Mouse (Mus musculus) limb, embryonic 13.5 days (tissue): ENCODE data around the gene Ric8a. TPM values are rescaled to one million over a fixed set of nuclear protein-coding genes. Genes with fewer than 3 reads are reported as not detected.

Source experiments
- ATAC-seq: fragments of 200-750 bp; cut with Nextera tagmentation; 2 replicates; pipeline ENCODE4 v1.8.0; 2017; ENCODE audit warnings: low read depth, moderate number of reproducible peaks, moderate TSS enrichment; ENCODE audit not compliant: low FRiP score
- H3K27ac ChIP-seq: fragments of 300-500 bp; sonication (generic); 2 replicates; pipeline ENCODE4 v1.5.1; 2015; ENCODE audit warnings: inconsistent platforms, mild to moderate bottlenecking, moderate library complexity
- H3K27me3 ChIP-seq: fragments of 300-500 bp; sonication (generic); 2 replicates; pipeline ENCODE4 v1.6.1; 2015; ENCODE audit warnings: mild to moderate bottlenecking, inconsistent platforms
- H3K36me3 ChIP-seq: fragments of 300-500 bp; sonication (generic); 2 replicates; pipeline ENCODE4 v1.6.1; 2015; ENCODE audit warnings: inconsistent platforms, mild to moderate bottlenecking, moderate library complexity
- H3K4me1 ChIP-seq: fragments of 300-500 bp; sonication (generic); 2 replicates; pipeline ENCODE4 v1.6.1; 2015; ENCODE audit warnings: inconsistent platforms
- H3K4me2 ChIP-seq: fragments of 300-500 bp; sonication (generic); replicated peaks from 2 replicates; pipeline ENCODE4 v1.6.1; 2015; ENCODE audit warnings: inconsistent platforms, mild to moderate bottlenecking, moderate library complexity
- H3K4me3 ChIP-seq: fragments of 300-500 bp; sonication (generic); 2 replicates; pipeline ENCODE4 v1.5.1; 2015; ENCODE audit warnings: moderate library complexity, mild to moderate bottlenecking, inconsistent platforms
- H3K9ac ChIP-seq: fragments of 300-500 bp; sonication (generic); 2 replicates; pipeline ENCODE4 v1.6.1; 2015; ENCODE audit warnings: mild to moderate bottlenecking, inconsistent platforms
- H3K9me3 ChIP-seq: fragments of 300-500 bp; sonication (generic); 2 replicates; pipeline ENCODE4 v1.6.1; 2016; ENCODE audit warnings: inconsistent platforms
- WGBS: fragments of 180-500 bp; shearing (Covaris S2); methylation state at CpG from one replicate; pipeline ENCODE4 v1.1.7; 2015; 5-methylcytosine and 5-hydroxymethylcytosine counted together
- polyA plus RNA-seq: library from polyadenylated mRNA; unstranded; fragments of >200 nt; fragmentation: Nextera tagmentation; extraction: Ambion mirVana; gene quantifications from 2 replicates; pipeline ENCODE4 v1.2.1, GENCODE M21; 2015

Gene Ric8a
- polyA plus RNA-seq, result 65.2 and 73.1 TPM in 2 replicates

DNA sequence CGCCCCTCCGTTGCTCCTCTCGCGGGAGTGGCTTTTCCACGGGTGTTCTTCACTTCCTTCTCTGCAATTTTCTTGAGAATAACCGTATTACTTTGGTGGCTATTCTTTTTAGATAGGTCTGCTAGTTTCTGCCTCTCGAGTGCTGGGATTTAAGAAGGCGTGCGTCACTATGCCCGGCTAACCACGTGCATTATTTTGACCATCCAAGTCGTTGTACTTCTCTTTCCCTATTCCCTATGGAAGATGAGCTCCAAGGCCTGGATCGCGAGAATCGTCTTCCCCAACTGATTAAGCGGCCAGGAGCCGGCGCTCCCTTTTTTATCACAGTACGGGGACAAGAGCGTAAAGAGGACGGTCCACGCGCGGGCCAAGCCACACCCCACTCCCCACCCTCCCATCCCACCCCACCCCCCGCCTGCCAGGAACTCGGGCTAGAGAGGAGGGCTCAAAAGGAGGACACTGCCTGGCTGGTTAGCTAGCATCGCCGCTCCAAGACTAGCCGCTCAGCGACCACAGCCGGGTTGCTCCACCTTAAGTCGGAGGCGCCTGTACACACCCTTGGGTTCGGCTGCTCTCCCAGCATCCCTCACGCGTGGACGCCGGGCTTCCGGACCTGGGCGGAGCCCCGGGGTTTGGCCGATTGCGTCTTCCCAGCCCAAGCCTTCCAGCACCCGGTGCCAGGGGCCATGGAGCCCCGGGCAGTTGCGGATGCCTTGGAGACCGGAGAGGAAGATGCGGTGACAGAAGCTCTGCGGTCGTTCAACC, at the start of gene Ric8a:
Gene Ric8a, plus strand, starts transcription at position 173 of the 765 bp plus-strand sequence.
- Histone ChIP-seq H3K27me3 (no peaks in the 10 kb centered on the region), H3K9me3 (no peaks in the 10 kb centered on the region), H3K9ac (peak within 1 kb of the TSS; percentile 87), H3K4me1 (peaks cover 28% of the 10 kb centered on the region), H3K4me3 (peak within 1 kb of the TSS; percentile 88), H3K4me2 (peak within 1 kb of the TSS; percentile 100), H3K36me3 (peaks cover 63% of the 10 kb centered on the region), H3K27ac (peak within 1 kb of the TSS; percentile 83)
- peak; percentile 80 for ATAC-seq
- WGBS, result under 1% methylated on average over 50 of the region's 50 CpGs

DNA sequence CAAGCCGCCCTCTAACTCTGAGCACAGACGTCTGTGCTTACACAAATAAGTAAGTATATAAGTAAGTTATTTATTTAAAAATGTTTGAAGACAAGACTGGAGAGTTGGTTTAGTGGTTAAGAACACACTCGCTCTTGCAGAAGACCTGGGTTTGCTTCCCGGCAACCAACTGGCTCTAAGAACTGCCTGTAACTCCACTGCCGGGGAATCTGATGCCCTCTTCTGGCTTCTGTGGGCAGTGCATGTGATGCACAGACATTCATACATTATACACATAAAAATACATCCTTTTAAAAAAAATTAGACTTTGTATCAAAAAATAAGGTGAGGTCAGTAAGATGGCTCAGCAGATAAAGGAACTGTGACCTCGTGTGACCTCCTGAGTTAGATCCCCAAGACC, 46.3 kb upstream of the Ric8a start:
- H3K27me3 ChIP-seq, result no peaks in the 10 kb centered on the region
- H3K4me2 ChIP-seq, result no peak overlapping the region
- H3K4me1 ChIP-seq, result no peaks in the 10 kb centered on the region
- no peak overlapping the region for H3K9ac ChIP-seq
- ATAC-seq, result no peak
- peaks cover 30% of the 10 kb centered on the region for H3K36me3 ChIP-seq
- no peak overlapping the region for H3K27ac ChIP-seq
- WGBS, result 95% methylated on average over 6 of the region's 6 CpGs
- no peaks in the 10 kb centered on the region for H3K9me3 ChIP-seq
- no peak overlapping the region for H3K4me3 ChIP-seq

- H3K9ac ChIP-seq, result no peak overlapping the region
- no peak for ATAC-seq
- no peaks in the 10 kb centered on the region for H3K4me1 ChIP-seq
- no peak overlapping the region for H3K4me2 ChIP-seq
- H3K27me3 ChIP-seq, result no peaks in the 10 kb centered on the region
- 91% methylated on average over 13 of the region's 13 CpGs for WGBS
- no peak overlapping the region for H3K27ac ChIP-seq
- no peaks in the 10 kb centered on the region for H3K9me3 ChIP-seq
- peaks cover 30% of the 10 kb centered on the region for H3K36me3 ChIP-seq
- no peak overlapping the region for H3K4me3 ChIP-seq
Observed at GRCm38 (mm10) chr7:140811714-140812113, 45.0 kb upstream of the Ric8a start.

- WGBS, result 93% methylated on average over 12 of the region's 12 CpGs
- Histone ChIP-seq H3K36me3 (peaks cover 30% of the 10 kb centered on the region), H3K27ac (no peak overlapping the region), H3K9me3 (no peaks in the 10 kb centered on the region), H3K4me2 (no peak overlapping the region), H3K4me3 (no peak overlapping the region), H3K27me3 (no peaks in the 10 kb centered on the region), H3K4me1 (no peaks in the 10 kb centered on the region), H3K9ac (no peak overlapping the region)
- no peak for ATAC-seq
Observed at GRCm38 (mm10) chr7:140812850-140813249, 43.9 kb upstream of the Ric8a start.

DNA sequence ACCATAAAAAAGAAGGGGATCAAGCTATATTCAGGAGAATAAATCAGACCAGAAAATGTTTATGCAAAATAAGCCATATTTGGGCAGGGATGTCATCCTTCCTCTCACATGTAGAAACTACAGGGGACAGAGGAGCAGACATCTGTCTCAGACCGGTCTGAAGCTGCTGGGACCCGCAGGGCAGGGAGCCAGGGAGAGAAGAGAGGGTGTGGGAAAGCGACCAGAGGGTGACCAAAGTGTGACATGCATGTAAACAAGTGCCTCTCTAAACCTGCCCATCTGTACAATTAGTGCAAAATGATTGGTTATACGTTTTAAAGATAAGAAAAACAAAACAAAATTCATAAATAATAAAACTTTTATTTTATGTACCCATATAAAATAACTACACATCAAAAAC, 36.6 kb upstream of the Ric8a start:
- Histone ChIP-seq H3K9ac (no peak overlapping the region), H3K27ac (no peak overlapping the region), H3K9me3 (no peaks in the 10 kb centered on the region), H3K36me3 (no peaks in the 10 kb centered on the region), H3K4me2 (no peak overlapping the region), H3K4me1 (peaks cover 3% of the 10 kb centered on the region; the same call in 1 of the 2 replicates), H3K27me3 (no peaks in the 10 kb centered on the region), H3K4me3 (no peak overlapping the region)
- no peak for ATAC-seq
- 69% methylated on average over 4 of the region's 4 CpGs for WGBS

- H3K27me3 ChIP-seq, result no peaks in the 10 kb centered on the region
- peaks cover 3% of the 10 kb centered on the region; the same call in 1 of the 2 replicates for H3K4me1 ChIP-seq
- H3K4me2 ChIP-seq, result peak overlapping the region; percentile 80
- no peak for ATAC-seq
- peak overlapping the region; percentile 57 for H3K4me3 ChIP-seq
- no peak overlapping the region for H3K9ac ChIP-seq
- H3K27ac ChIP-seq, result no peak overlapping the region
- no peaks in the 10 kb centered on the region for H3K36me3 ChIP-seq
- H3K9me3 ChIP-seq, result no peaks in the 10 kb centered on the region
- 49% methylated on average over 5 of the region's 5 CpGs for WGBS
Observed at GRCm38 (mm10) chr7:140821305-140821652, 35.5 kb upstream of the Ric8a start.

DNA sequence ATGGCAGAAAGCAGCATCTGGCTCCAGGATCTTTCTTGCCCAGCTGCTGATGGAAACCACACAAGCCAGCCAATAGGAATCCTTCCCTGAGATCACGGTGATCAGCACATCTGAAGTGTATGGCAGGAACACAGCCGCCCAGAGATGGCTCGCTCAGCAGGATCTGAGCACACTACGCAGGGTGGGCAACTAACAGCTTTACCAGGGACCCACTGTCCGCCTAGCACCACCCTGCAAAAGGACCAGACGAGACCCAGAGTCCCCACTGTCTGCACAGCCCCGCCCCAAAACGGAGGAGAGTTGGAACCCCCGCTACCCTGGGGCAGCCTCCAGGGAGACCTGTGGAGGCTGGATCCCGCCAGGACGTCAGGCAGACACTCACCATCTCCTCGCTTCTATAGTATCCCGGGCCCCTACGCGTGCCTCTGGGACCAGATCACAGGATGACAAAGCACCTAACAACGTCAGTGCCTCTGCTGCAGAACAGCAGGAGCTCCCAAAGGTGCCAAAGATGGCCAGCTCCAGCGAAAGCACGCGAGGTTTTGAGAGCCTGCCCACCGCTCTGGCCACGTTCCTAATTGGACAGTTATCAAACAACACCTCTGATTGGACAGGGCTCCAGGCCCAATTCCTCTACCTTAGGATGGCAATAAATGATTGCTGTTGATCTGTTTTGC, 35.0 kb upstream of the Ric8a start, which contains the start of gene Zfp941:
Gene Zfp941, minus strand, starts transcription at position 526 of the 677 bp plus-strand sequence.
- H3K27me3 ChIP-seq, result no peaks in the 10 kb centered on the region
- peak within 1 kb of the TSS; percentile 57 for H3K4me3 ChIP-seq
- no peaks in the 10 kb centered on the region for H3K36me3 ChIP-seq
- peak within 1 kb of the TSS; percentile 58 for H3K9ac ChIP-seq
- H3K4me1 ChIP-seq, result peaks cover 3% of the 10 kb centered on the region; the same call in 1 of the 2 replicates
- H3K4me2 ChIP-seq, result peak within 1 kb of the TSS; percentile 80
- H3K27ac ChIP-seq, result no peak within 1 kb of the TSS
- H3K9me3 ChIP-seq, result no peaks in the 10 kb centered on the region
- ATAC-seq, result peak; percentile 76
- WGBS, result 2% methylated on average over 21 of the region's 21 CpGs

GRCm38 (mm10) chr7:140822731-140823130, 34.0 kb upstream of the Ric8a start:
- Histone ChIP-seq H3K9ac (no peak overlapping the region), H3K4me1 (peaks cover 3% of the 10 kb centered on the region; the same call in 1 of the 2 replicates), H3K27ac (no peak overlapping the region), H3K9me3 (no peaks in the 10 kb centered on the region), H3K4me3 (no peak overlapping the region), H3K36me3 (no peaks in the 10 kb centered on the region), H3K4me2 (no peak overlapping the region), H3K27me3 (no peaks in the 10 kb centered on the region)
- WGBS, result 94% methylated on average over 4 of the region's 4 CpGs
- no peak for ATAC-seq

GRCm38 (mm10) chr7:140828171-140828881, 28.4 kb upstream of the Ric8a start:
- no peaks in the 10 kb centered on the region for H3K9me3 ChIP-seq
- H3K4me2 ChIP-seq, result no peak overlapping the region
- ATAC-seq, result no peak
- 44% methylated on average over 8 of the region's 8 CpGs for WGBS
- no peak overlapping the region for H3K27ac ChIP-seq
- H3K27me3 ChIP-seq, result no peaks in the 10 kb centered on the region; the same call in 1 of the 2 replicates
- H3K4me3 ChIP-seq, result no peak overlapping the region
- no peaks in the 10 kb centered on the region for H3K36me3 ChIP-seq
- H3K4me1 ChIP-seq, result no peaks in the 10 kb centered on the region
- no peak overlapping the region for H3K9ac ChIP-seq

GRCm38 (mm10) chr7:140831447-140831846, 25.3 kb upstream of the Ric8a start:
- H3K36me3 ChIP-seq, result no peaks in the 10 kb centered on the region
- no peaks in the 10 kb centered on the region for H3K9me3 ChIP-seq
- no peak overlapping the region for H3K9ac ChIP-seq
- 73% methylated on average over 6 of the region's 6 CpGs for WGBS
- no peaks in the 10 kb centered on the region for H3K4me1 ChIP-seq
- no peak overlapping the region for H3K4me3 ChIP-seq
- no peak overlapping the region for H3K27ac ChIP-seq
- ATAC-seq, result no peak
- H3K27me3 ChIP-seq, result no peaks in the 10 kb centered on the region; the same call in 1 of the 2 replicates
- H3K4me2 ChIP-seq, result no peak overlapping the region

DNA sequence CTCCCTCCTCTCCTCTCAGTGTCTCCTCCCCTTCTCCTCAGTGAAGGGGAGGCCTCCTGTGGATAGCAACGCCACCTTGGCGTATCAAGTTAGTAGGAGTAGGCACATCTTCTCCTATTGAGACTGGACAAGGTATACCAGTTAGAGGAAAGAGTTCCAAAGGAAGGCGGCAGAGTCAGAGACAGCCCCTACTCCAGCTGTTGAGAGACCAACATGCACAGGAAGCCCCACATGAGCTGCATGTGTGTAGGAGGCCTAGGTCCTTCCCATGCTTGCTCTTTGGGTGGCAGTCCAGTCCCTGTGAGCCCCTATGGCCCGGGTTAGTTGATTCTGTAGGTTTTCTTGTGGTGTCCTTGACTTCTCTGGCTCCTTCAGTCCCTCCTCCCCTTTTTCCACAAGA, 23.4 kb upstream of the Ric8a start:
- no peak for ATAC-seq
- H3K4me2 ChIP-seq, result no peak overlapping the region
- H3K4me1 ChIP-seq, result no peaks in the 10 kb centered on the region
- H3K36me3 ChIP-seq, result no peaks in the 10 kb centered on the region
- no peaks in the 10 kb centered on the region; the same call in 1 of the 2 replicates for H3K27me3 ChIP-seq
- WGBS, result 82% methylated on average over 4 of the region's 4 CpGs
- no peak overlapping the region for H3K9ac ChIP-seq
- no peak overlapping the region for H3K4me3 ChIP-seq
- H3K9me3 ChIP-seq, result no peaks in the 10 kb centered on the region
- H3K27ac ChIP-seq, result no peak overlapping the region
